Mouse (Mus musculus) left cerebral cortex, postnatal 25 days (tissue): Measurements from ENCODE around the gene B9d1. TPM values are rescaled to one million over a fixed set of nuclear protein-coding genes. Genes with fewer than 3 reads are reported as not detected.

ENCODE experiments used
- DNase-seq, 2 experiments: peaks; one replicate each; pipeline ENCODE4 v3.0.0; 2022; ENCODE audit warnings: low spot score in 2 of 2, mixed read lengths in 1 of 2
- intact Hi-C: fragments of 180-260 bp; cut with DNase I; formaldehyde crosslinking; loops from one replicate; pipeline ENCODE4 v1.15.1; 2025
- total RNA-seq, 2 experiments: library from RNA; stranded (reverse); gene quantifications; 2 replicates each; pipeline ENCODE4 v1.2.3; 2021

Gene B9d1
- total RNA-seq = 10 to 100 TPM; 43.2 to 44.9 TPM

DNA sequence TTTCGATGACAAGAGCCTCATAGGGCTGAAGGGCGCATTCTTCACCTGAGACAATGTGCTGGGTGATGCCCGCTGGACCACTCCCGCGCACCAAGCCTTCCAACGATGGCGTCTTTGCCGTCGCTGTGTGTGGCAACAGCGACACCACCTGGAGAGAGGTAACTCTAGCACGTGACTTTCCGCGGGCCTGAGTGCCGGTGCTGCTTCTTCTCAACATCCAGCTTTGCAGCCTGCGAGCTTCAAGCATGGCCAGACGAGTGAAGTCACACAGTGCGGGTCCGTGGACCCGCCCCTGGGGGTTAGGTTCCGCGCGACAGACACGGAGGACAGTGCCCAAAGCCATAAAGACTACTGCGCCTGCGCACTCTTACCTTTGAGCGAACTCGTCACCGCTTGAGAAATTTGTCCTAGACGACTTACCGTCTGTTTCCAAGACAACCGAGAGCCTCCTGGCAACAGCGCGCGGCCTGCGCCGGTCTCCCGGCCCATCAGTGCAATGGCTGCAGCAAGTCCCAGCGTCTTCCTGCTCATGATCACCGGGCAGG is at the start of gene B9d1:
Gene B9d1 (plus strand): TSS at position 432 of the 545 bp plus-strand sequence.
- DNase-seq = peak; percentile 99

GRCm38 (mm10) chr11:61464071-61464470 is 40.9 kb upstream of the B9d1 start:
- no peak for DNase-seq
- intact Hi-C loops = no loop called here

More for the DNA sequence above, at the start of gene B9d1:
- intact Hi-C loops = loop anchor here (1.0 to 10.0 kb wide), 6 partner anchors 68 to 320 kb away; no protein-coding TSS in a partner anchor

GRCm38 (mm10) chr11:61465422-61465821 is 39.5 kb upstream of the B9d1 start:
- DNase-seq = no peak
- intact Hi-C loops = no loop called here

DNA sequence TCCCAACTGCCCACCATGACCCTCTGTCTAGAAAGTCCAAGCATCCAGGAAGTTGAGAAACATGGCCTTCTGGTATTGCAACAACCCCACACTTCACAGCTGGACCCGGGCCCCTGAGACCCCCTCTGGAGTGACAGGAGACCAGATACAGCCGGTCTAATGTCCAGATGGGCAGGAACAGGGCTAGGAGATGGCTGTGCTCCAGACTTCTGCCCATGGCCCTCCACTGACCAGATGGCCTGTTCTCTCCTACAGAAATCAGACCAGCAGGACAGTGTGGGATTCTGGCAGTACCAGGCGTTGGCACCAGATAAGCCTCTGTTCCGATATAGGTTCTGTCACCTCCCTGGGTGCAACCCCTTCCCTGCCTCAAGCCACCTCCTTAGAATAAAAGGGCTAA is 36.4 kb upstream of the B9d1 start:
- intact Hi-C loops = no loop called here
- DNase-seq = no peak

GRCm38 (mm10) chr11:61469317-61469917 is 35.5 kb upstream of the B9d1 start:
- no peak for DNase-seq
- intact Hi-C loops = no loop called here

DNA sequence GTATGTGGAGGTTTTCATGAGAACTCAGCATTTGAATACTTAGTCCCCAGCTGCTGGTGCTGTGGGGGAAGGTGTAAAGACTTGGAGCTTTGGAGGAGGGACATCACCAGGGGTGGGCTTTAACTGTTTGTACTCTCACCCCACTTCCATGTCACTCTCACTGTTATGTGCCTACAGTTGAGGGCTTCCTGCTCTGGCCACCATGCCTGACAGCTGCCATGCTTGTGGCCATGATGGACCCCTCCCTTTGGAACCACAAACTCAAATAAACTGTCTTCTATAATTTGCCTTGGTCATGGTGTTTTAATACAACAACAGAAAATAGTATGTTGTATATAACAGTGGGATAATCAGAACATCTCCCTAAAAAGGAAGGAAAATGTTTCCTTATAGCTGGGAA is 34.1 kb upstream of the B9d1 start:
- DNase-seq = no peak
- intact Hi-C loops = no loop called here

DNA sequence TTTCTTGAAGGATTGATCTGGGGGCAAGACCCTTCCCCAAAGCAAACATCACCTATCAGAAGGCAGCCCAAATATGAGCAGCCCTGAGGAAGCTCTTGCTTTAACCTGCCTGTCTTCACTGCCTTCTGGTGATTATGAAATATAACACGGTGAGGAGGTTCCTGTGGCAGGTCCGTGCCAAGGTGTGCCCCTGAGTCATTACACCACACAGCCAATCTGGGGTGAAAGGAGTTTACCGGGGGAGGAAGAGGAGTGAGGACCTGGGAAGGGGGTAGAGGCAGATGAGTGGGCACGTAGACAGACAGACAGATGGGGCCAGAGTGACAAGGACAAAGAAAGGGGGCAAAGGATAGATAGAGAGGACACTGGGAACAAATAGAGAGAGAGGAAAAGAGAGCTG is 31.3 kb upstream of the B9d1 start:
- no peak for DNase-seq
- intact Hi-C loops = no loop called here

DNA sequence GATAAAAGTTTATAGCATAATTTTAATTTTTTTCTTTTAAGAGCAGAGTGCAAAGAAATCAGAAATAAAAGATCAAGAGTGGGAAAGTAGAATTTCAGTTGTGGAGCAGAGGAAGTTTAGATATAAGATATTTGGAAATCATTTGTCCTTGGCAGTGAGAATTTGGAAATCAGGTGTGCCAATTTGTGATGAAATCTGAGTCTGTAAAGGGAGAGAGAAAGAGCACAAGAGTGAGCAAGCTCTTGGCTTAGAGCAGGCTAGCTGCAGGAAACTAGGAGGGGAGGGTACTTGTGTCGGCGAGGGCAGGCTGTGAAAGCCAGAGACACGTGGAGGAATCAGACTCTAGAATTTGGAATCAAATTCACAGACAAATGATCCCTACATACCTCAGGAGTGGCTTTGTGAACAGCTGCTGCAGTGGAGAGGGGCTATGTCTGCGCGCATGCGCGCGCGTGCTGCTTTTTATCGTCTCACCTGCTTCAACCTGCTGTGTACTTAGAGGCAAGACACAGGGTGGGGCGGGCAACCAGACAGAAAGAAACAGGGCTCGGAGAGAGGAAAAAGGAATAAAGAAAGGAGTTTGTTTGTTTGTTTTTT is 28.1 kb upstream of the B9d1 start:
- DNase-seq = no peak
- intact Hi-C loops = no loop called here

GRCm38 (mm10) chr11:61477566-61478508 is 27.1 kb upstream of the B9d1 start:
- no peak for DNase-seq
- intact Hi-C loops = no loop called here

- intact Hi-C loops = no loop called here
- no peak for DNase-seq
Observed at GRCm38 (mm10) chr11:61478788-61479187, 26.2 kb upstream of the B9d1 start.

GRCm38 (mm10) chr11:61481239-61482090 is 23.5 kb upstream of the B9d1 start:
- intact Hi-C loops = no loop called here
- no peak for DNase-seq

DNA sequence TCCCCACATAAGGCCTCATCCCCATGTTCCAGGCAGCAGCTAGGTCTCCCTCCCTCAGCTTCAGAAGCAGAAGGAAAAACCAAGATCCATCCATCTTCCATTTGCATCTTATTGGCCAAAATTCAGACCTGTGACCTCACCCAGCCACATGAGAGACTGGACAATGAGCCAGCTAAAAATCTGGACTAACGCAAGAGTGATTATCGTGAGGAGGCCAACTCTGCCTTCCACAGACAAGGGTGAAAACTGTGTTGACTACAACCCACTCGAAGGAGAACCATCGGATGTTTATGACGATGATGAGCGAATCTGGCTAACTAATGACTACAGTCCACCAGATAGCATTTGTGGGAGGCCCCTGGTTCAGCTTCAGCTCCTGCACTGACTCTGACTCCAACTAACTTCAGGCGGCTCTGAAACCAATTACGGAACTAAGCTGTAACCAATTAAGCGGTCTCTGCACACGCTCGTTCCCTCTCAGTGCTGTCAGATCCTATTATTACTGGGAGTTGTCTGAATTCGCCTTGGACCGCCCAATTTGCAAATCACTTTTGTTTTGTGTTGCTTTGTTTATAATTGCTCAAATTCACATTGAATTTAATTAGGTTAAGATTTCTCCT is 21.6 kb upstream of the B9d1 start:
- intact Hi-C loops = no loop called here
- no peak for DNase-seq

- intact Hi-C loops = loop anchor here (2.0 kb wide), 1 partner anchor 31 kb away; no protein-coding TSS in a partner anchor
- DNase-seq = no peak
Observed at GRCm38 (mm10) chr11:61484256-61484612, 20.7 kb upstream of the B9d1 start.

GRCm38 (mm10) chr11:61484613-61485540 is 20.1 kb upstream of the B9d1 start, which contains the start of gene Mfap4:
TSS of gene Mfap4 (plus strand) at chr11:61485431.
- intact Hi-C loops = loop anchor here (2.0 kb wide), 1 partner anchor 32 kb away; no protein-coding TSS in a partner anchor
- DNase-seq = peak; percentile 55 to 87

GRCm38 (mm10) chr11:61485541-61486457 is 19.1 kb upstream of the B9d1 start:
- intact Hi-C loops = loop anchor here (2.0 kb wide), 1 partner anchor 33 kb away; no protein-coding TSS in a partner anchor
- no peak for DNase-seq

DNA sequence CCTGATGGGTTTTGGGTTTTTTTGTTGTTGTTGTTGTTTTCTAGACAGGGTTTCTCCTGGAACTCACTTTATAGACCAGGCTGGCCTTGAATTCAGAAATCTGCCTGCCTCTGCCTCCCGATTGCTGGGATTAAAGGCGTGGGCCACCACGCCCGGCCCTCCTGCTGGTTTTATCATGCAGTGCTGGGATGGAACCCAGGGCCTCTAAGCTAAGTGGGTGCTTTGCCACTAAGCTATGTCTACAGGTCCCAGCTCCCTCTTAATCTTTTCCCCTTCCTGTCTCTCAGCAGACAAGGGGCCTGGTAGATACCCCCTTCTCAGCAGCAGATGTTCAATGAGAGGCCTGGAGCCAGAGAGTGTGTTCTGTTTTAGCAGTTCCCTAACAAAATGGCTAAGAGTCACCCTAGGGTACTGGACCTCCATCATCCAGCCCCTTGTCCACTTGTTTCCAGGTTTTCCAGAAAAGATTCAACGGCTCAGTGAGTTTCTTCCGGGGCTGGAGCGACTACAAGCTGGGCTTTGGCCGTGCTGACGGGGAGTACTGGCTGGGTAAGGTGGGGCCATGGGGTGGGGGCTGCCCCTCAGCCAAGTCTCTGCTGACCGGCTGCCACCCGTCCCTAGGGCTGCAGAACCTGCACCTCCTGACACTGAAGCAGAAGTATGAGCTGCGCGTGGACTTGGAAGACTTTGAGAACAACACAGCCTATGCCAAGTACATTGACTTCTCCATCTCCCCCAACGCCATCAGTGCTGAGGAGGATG is 18.3 kb upstream of the B9d1 start:
- DNase-seq = no peak
- intact Hi-C loops = no loop called here
